Mouse (Mus musculus): ENCODE measurements around the gene Tanc2.

DNA sequence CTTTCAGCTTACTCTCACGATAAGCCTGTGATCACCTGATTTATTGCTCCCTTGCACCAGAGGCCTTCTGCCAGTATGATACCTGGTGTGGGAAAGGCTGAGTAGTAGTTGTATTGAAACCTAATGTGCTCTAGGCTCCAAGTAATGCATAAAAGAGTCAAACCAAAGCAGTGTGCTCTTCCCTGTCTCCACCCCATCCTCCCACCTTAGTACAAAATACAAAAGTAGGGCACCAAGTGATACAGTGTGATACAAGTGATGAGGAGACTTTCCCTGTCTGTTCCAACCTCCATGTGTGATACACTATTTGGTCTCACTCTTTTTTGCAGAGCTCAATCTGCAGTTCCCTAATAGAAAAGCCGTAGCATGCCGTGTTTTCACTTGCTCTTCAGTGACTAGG is 110.7 kb downstream of the Tanc2 start:
- no peak for TF ChIP-seq CTCF (IDR thresholded peaks at IDR 0.05; ENCODE audit: borderline replicate concordance, insufficient read depth, low read depth, low read length)
- no peak for TF ChIP-seq POLR2A (IDR thresholded peaks at IDR 0.05; ENCODE audit: borderline replicate concordance, insufficient read depth, low read length)
